Mouse (Mus musculus) kidney, embryonic 16.5 days (tissue): ENCODE data around the gene Fam206a. TPM values are rescaled to one million over a fixed set of nuclear protein-coding genes. Genes with fewer than 3 reads are reported as not detected.
A peak's percentile ranks its signal among the peaks of the same experiment; 100 is the strongest.

ENCODE experiments used
- ATAC-seq: fragments of 200-750 bp; cut with Nextera tagmentation; 2 replicates; pipeline ENCODE4 v1.8.0; 2017; ENCODE audit warnings: moderate TSS enrichment; ENCODE audit not compliant: low FRiP score, low TSS enrichment
- H3K27ac ChIP-seq: fragments of 300-500 bp; sonication (generic); 2 replicates; pipeline ENCODE4 v1.5.1; 2014; ENCODE audit warnings: low read length
- H3K27me3 ChIP-seq: fragments of 300-500 bp; sonication (generic); 2 replicates; pipeline ENCODE4 v1.6.1; 2014; ENCODE audit warnings: low read length, control low read depth, mixed read lengths; ENCODE audit not compliant: insufficient read depth
- H3K36me3 ChIP-seq: fragments of 300-500 bp; sonication (generic); 2 replicates; pipeline ENCODE4 v1.6.1; 2014; ENCODE audit warnings: low read length, control low read depth, mixed read lengths; ENCODE audit not compliant: insufficient read depth
- H3K4me1 ChIP-seq: fragments of 300-500 bp; sonication (generic); 2 replicates; pipeline ENCODE4 v1.6.1; 2014; ENCODE audit warnings: low read length, control low read depth, mixed read lengths; ENCODE audit not compliant: insufficient read depth
- H3K4me2 ChIP-seq: fragments of 300-500 bp; sonication (generic); replicated peaks from 2 replicates; pipeline ENCODE4 v1.6.1; 2014; ENCODE audit warnings: low read depth, low read length
- H3K4me3 ChIP-seq: fragments of 300-500 bp; sonication (generic); 2 replicates; pipeline ENCODE4 v1.5.1; 2014; ENCODE audit warnings: mild to moderate bottlenecking, low read length
- H3K9ac ChIP-seq: fragments of 300-500 bp; sonication (generic); replicated peaks from 2 replicates; pipeline ENCODE4 v1.6.1; 2014; ENCODE audit warnings: low read length
- H3K9me3 ChIP-seq: fragments of 300-500 bp; sonication (generic); 2 replicates; pipeline ENCODE4 v1.6.1; 2016; ENCODE audit warnings: low read length, control low read depth
- WGBS: fragments of 180-500 bp; shearing (Covaris S2); extraction: QIAGEN DNeasy Blood & Tissue Kit; methylation state at CpG from one replicate; pipeline ENCODE4 v1.1.7; 2014; 5-methylcytosine and 5-hydroxymethylcytosine counted together
- polyA plus RNA-seq: library from polyadenylated mRNA; unstranded; fragments of >200 nt; fragmentation: Nextera tagmentation; extraction: Ambion mirVana; gene quantifications from 2 replicates; pipeline ENCODE4 v1.2.1, GENCODE M21; 2015

Fam206a gene
- polyA plus RNA-seq, 1 experiment from 2014 or later: 17.9 TPM

DNA sequence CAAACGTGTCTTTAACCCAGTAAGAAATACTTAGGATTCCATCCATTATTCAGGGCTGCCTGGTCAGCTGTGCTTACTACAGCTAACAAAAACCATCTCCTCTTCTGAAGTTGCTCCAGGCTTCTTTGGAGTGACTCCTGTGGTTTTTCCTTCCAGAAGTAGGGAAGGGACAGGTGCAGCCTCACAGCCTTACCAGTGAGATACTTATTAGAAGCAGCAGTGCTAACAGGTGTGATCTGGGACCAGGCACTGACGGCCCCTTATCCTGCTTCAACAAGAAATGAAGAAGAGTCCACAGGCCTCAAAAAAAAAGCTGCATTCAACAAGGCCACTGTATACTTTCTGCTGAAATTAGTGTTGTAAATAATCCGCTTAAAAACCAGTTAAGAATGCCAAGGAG, 9.5 kb downstream of the Fam206a start:
- ATAC-seq: no peak
- no peak overlapping the region for H3K27ac ChIP-seq
- no peak overlapping the region for H3K9ac ChIP-seq
- peaks cover 10% of the 10 kb centered on the region for H3K36me3 ChIP-seq
- 81% methylated on average over 3 of the region's 3 CpGs for WGBS
- H3K4me3 ChIP-seq: no peak overlapping the region
- no peaks in the 10 kb centered on the region for H3K4me1 ChIP-seq
- no peak overlapping the region for H3K4me2 ChIP-seq
- H3K27me3 ChIP-seq: no peaks in the 10 kb centered on the region
- H3K9me3 ChIP-seq: no peaks in the 10 kb centered on the region

DNA sequence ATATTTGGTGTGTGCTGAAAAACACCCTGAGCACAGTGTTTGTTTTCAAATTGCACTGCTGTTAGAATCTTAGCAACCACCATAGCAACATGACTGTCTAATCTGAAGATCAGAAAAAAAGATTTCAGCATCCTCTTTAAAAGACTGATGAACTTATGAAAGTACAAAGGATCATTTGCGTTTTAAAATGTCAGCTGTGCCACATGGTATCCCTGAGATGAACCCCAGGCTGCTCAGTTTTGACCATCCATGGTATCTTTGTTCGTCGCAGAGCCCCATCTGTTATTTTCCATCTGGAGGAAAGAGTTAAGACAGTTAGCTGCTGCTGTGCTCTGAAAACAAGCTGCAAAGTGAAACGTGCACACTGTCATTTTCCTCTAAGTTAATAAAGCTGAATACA, 10.0 kb downstream of the Fam206a start:
- Histone ChIP-seq H3K4me2 (no peak overlapping the region), H3K4me1 (no peaks in the 10 kb centered on the region), H3K36me3 (peaks cover 5% of the 10 kb centered on the region; the same call in 1 of the 2 replicates), H3K9me3 (no peaks in the 10 kb centered on the region), H3K9ac (no peak overlapping the region), H3K27ac (no peak overlapping the region), H3K27me3 (no peaks in the 10 kb centered on the region), H3K4me3 (no peak overlapping the region)
- no peak for ATAC-seq
- 83% methylated on average over 4 of the region's 4 CpGs for WGBS

DNA sequence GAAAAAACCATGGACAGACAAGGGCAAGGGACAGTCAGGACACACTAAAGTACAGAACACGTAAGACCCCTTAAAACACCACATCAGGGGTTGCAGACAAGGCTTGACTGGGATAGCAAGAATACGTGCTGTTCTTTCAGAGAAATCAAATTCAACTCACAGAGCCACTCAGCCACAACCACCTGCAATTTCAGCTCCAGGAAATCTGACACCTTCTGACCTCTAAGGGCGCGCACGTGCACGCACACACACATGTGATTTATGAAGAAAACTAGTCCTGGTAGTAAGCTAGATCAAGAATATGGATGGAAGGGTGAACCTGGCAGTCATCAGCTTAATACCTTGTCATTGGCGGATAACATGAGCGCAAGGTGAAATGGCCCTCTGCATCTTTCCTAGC, 13.0 kb downstream of the Fam206a start:
- no peak for ATAC-seq
- no peaks in the 10 kb centered on the region for H3K9me3 ChIP-seq
- H3K4me3 ChIP-seq: no peak overlapping the region
- H3K27ac ChIP-seq: no peak overlapping the region
- no peaks in the 10 kb centered on the region for H3K27me3 ChIP-seq
- H3K9ac ChIP-seq: no peak overlapping the region
- H3K36me3 ChIP-seq: 0 out of 2 replicates have a peak, but pooled peaks cover 3% of the 10 kb centered on the region
- no peak overlapping the region for H3K4me2 ChIP-seq
- WGBS: 64% methylated on average over 8 of the region's 8 CpGs
- no peaks in the 10 kb centered on the region for H3K4me1 ChIP-seq

DNA sequence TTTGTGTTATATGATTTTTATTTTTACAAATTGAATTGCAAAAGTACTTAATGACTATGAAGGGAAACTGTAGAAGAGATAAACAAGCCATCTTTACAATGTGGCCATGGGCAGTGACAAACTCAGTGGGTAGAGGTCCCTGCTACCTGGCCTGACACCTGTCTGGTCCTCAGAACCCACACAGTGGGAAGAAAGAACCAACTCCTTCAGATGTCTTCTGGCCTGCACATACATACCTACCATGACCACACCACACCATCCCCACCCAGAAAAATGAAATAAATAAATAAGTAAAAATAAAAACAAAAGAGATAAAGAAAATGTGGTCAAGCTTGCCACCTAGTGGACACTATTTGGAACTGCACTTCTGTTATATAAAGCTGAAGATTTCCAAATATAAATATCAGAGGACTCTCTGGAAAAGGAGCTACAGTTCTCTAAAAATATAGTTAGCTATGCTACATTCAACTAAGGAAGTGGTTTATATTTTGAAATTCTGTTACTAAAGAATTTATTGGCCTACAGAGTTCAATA, 17.9 kb downstream of the Fam206a start:
- Histone ChIP-seq H3K36me3 (peaks cover 7% of the 10 kb centered on the region; the same call in 1 of the 2 replicates), H3K4me2 (no peak overlapping the region), H3K4me3 (no peak overlapping the region), H3K27ac (no peak overlapping the region), H3K9me3 (no peaks in the 10 kb centered on the region), H3K27me3 (no peaks in the 10 kb centered on the region), H3K4me1 (no peaks in the 10 kb centered on the region), H3K9ac (no peak overlapping the region)
- no peak for ATAC-seq

DNA sequence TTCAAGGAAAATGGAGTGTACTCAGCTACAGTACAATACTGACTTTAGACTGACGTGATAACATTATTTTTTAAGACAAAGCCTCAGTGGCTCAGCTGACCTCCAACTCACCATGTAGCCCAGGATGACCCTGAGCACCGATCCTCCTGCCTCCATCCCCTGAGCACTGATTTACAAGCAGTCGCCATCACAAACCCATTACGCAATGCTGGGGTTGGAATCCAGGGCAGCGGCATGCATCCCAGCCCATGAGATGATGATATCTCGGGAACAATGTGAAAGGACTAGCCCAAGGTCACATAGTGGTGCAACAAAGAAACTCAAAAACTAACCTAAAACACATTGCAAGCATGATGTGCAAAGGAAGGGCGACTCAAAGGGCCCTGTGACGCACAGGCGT, 22.1 kb downstream of the Fam206a start:
- Histone ChIP-seq H3K27me3 (no peaks in the 10 kb centered on the region), H3K9ac (no peak overlapping the region), H3K9me3 (no peaks in the 10 kb centered on the region), H3K4me2 (no peak overlapping the region), H3K4me1 (peaks cover 1% of the 10 kb centered on the region; the same call in 1 of the 2 replicates), H3K4me3 (no peak overlapping the region), H3K27ac (no peak overlapping the region), H3K36me3 (peaks cover 13% of the 10 kb centered on the region; the same call in 1 of the 2 replicates)
- no peak for ATAC-seq
- 88% methylated on average over 9 of the region's 9 CpGs for WGBS

DNA sequence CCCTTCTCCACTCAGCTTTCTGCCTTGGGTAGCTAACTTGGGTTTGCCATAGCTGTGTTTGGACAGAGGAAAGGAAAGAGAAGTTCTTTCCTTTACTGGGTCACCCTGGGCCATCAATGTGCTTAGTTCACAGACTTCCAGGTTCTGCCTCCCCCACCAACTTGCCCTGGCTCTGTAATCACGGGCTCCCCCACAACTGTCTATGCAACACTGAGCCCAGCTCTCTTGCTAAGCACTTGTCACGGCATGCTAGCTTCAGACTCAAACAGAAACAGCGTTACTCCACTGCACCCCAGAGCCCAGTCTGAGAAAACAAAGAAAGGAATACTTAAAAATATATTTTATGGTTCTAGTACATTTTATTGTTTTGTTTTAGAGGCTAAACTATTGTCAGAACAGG, 26.8 kb downstream of the Fam206a start:
- H3K27ac ChIP-seq: no peak overlapping the region; the same call in 1 of the 2 replicates
- H3K9me3 ChIP-seq: no peaks in the 10 kb centered on the region
- no peak overlapping the region for H3K4me2 ChIP-seq
- H3K27me3 ChIP-seq: no peaks in the 10 kb centered on the region
- no peak overlapping the region for H3K9ac ChIP-seq
- peak; percentile 64; the same call in 1 of the 2 replicates for ATAC-seq
- no peak overlapping the region for H3K4me3 ChIP-seq
- H3K36me3 ChIP-seq: peaks cover 11% of the 10 kb centered on the region; the same call in 1 of the 2 replicates
- WGBS: 44% methylated on average over 3 of the region's 3 CpGs
- H3K4me1 ChIP-seq: peaks cover 26% of the 10 kb centered on the region

DNA sequence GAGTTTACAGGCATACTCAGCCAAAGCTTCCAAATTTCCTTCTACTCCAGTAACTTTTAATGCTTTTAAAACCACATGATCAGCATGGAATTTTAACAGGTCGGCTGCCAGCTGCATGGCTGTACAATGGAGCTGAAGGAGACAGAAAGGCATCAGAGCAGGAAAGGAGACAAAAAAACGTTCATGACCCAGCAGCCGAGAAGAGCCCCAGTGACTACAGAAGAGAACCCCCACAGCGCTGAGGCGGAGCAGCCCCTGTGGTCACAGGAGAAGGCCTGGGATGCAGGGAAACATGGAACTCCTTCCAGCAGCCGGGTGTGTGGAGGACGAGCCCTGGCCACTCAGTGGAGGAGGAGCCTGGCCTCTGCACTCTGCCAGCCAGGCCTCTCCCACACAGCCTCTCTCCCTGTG, 27.4 kb downstream of the Fam206a start:
- ATAC-seq: peak; percentile 90
- H3K27ac ChIP-seq: peak overlapping the region; percentile 73
- 26% methylated on average over 7 of the region's 7 CpGs for WGBS
- no peaks in the 10 kb centered on the region for H3K27me3 ChIP-seq
- no peak overlapping the region for H3K9ac ChIP-seq
- H3K4me3 ChIP-seq: no peak overlapping the region
- H3K9me3 ChIP-seq: no peaks in the 10 kb centered on the region
- H3K4me2 ChIP-seq: no peak overlapping the region
- H3K4me1 ChIP-seq: peaks cover 26% of the 10 kb centered on the region
- peaks cover 11% of the 10 kb centered on the region; the same call in 1 of the 2 replicates for H3K36me3 ChIP-seq

DNA sequence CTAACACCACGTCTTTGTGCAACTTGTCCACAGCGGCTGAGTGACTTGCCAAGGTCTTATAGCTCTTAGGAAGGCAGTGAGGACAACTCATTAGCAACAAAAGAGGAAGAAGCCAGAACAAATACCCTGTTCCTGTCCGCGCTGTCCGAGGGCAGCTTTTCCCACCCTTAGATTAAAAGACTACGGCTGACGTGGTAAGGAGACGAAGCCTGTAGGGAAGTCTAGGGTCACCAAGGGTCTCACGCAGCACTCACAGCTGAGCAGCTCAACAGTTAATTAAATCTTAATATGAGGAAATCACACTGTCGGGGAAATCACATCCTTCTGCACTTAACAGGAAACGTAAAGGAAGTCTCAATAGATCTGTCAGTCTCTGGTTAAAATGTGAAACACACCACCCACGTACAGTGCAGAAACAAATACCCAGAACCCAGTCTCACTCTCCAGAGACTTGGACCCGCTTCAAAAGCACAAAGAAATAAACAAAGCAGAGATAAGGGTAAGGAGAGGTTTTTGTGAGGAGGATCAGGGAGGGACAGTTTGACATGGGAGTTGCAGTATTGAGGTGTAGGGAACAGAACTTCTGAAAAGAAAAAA, 29.0 kb downstream of the Fam206a start:
- WGBS: 50% methylated on average over 13 of the region's 13 CpGs
- ATAC-seq: no peak

DNA sequence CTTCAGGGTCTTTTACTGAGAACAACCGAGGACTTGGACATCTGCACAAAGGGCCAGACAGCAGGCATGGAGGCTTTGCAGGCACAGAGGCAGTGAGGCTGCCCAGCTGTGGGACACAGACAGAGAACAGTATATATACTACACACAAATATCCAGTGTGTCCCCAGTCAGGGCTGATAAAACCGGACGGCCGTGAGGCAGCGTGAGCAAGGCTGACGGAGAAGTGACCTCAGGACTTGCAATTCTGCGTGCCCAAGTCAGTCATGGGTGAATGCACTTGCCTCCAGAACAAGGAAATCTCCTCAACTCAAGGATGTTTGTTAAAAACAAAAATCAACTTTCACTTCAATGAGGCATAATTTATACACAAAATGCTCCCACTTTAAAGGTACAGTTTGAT, 29.9 kb downstream of the Fam206a start:
- Histone ChIP-seq H3K4me1 (peaks cover 26% of the 10 kb centered on the region), H3K27ac (no peak overlapping the region; the same call in 1 of the 2 replicates), H3K4me3 (no peak overlapping the region), H3K27me3 (no peaks in the 10 kb centered on the region), H3K9ac (no peak overlapping the region), H3K4me2 (no peak overlapping the region), H3K9me3 (no peaks in the 10 kb centered on the region), H3K36me3 (peaks cover 12% of the 10 kb centered on the region; the same call in 1 of the 2 replicates)
- no peak for ATAC-seq
- 43% methylated on average over 7 of the region's 7 CpGs for WGBS

More for the DNA sequence above, 29.0 kb downstream of the Fam206a start:
- Histone ChIP-seq H3K4me1 (peaks cover 26% of the 10 kb centered on the region), H3K27me3 (no peaks in the 10 kb centered on the region), H3K9ac (no peak overlapping the region), H3K9me3 (no peaks in the 10 kb centered on the region), H3K36me3 (peaks cover 11% of the 10 kb centered on the region; the same call in 1 of the 2 replicates), H3K4me3 (no peak overlapping the region), H3K27ac (no peak overlapping the region; the same call in 1 of the 2 replicates), H3K4me2 (no peak overlapping the region; the same call in 1 of the 2 replicates)

DNA sequence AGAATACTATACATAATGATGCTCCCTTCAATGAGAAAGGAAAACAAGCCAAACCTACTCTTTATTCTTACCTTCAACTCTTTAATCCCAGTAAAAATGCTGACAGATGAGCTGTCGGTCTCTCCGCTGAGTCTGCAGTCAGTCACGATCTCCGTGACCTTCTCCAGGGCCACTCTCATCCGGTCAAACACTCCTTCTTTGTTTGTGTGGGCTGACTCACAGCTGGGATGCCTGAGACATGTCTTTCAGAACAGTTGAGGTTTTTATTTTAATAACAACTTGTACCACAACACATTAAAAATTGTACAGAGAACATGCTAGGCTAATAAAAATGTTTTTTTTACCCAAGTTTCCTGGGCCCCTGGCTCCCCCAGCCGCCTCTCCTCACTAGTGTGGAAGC, 35.5 kb downstream of the Fam206a start:
- H3K36me3 ChIP-seq: peaks cover 10% of the 10 kb centered on the region; the same call in 1 of the 2 replicates
- no peak overlapping the region for H3K4me3 ChIP-seq
- no peak overlapping the region for H3K27ac ChIP-seq
- no peaks in the 10 kb centered on the region for H3K9me3 ChIP-seq
- no peak overlapping the region for H3K9ac ChIP-seq
- WGBS: 66% methylated on average over 6 of the region's 6 CpGs
- ATAC-seq: no peak
- H3K4me1 ChIP-seq: peaks cover under 1% of the 10 kb centered on the region; the same call in 1 of the 2 replicates
- H3K27me3 ChIP-seq: no peaks in the 10 kb centered on the region
- H3K4me2 ChIP-seq: no peak overlapping the region
